Mouse (Mus musculus) CH12.LX (cell line): ENCODE data around the gene Ubap1. TPM values are rescaled to one million over a fixed set of nuclear protein-coding genes. Genes with fewer than 3 reads are reported as not detected.

Experiments
- DNase-seq: peaks from one replicate; pipeline ENCODE4 v3.0.0-alpha.2; 2013; ENCODE audit errors: extremely low read depth
- H3K27ac ChIP-seq: 2 replicates; pipeline ENCODE4 v1.5.1; 2012; ENCODE audit warnings: low read depth, mild to moderate bottlenecking, control low read depth, moderate library complexity; ENCODE audit not compliant: insufficient read depth
- H3K27me3 ChIP-seq: replicated peaks from 2 replicates; pipeline ENCODE3; 2012; ENCODE audit warnings: inconsistent platforms
- H3K36me3 ChIP-seq, 2 experiments: replicated peaks in 1 of 2; 2 replicates each; pipeline versions ENCODE3 to v1.6.1; 2012; ENCODE audit warnings: inconsistent platforms in 1 of 2, low read length in 1 of 2, mild to moderate bottlenecking in 1 of 2, mixed read lengths in 1 of 2, moderate library complexity in 1 of 2; ENCODE audit not compliant: control insufficient read depth in 1 of 2, insufficient read depth in 1 of 2
- H3K4me1 ChIP-seq, 2 experiments: 2 replicates each; pipeline ENCODE4 v1.6.1; 2012; ENCODE audit warnings: inconsistent platforms in 1 of 2, moderate library complexity in 1 of 2; ENCODE audit not compliant: insufficient read depth in 2 of 2, control insufficient read depth in 1 of 2
- H3K4me2 ChIP-seq: 2 replicates; pipeline ENCODE4 v1.6.1; 2012; ENCODE audit warnings: low read depth, mild to moderate bottlenecking, control low read depth; ENCODE audit not compliant: poor library complexity, insufficient read depth, severe bottlenecking
- H3K4me3 ChIP-seq, 3 experiments: fragments of 150-350 bp in 1 of 3; sonication (generic) in 1 of 3; replicated peaks in 1 of 3; 2 replicates each; pipeline versions ENCODE3 to v1.5.1; 2011 to 2012; ENCODE audit warnings: low read depth in 2 of 3, low read length in 2 of 3, mild to moderate bottlenecking in 2 of 3, moderate library complexity in 2 of 3, control low read depth in 1 of 3, improper control_type of control experiment in 1 of 3, inconsistent platforms in 1 of 3, mixed read lengths in 1 of 3; ENCODE audit not compliant: poor library complexity in 1 of 3
- H3K79me2 ChIP-seq: replicated peaks from 2 replicates; pipeline ENCODE4 v1.6.1; 2012; ENCODE audit warnings: mild to moderate bottlenecking, moderate library complexity; ENCODE audit not compliant: control insufficient read depth, poor library complexity, insufficient read depth, severe bottlenecking; ENCODE audit errors: extremely low read depth
- H3K9ac ChIP-seq: 2 replicates; pipeline ENCODE4 v1.6.1; 2012; ENCODE audit warnings: low read depth, mild to moderate bottlenecking, control low read depth, moderate library complexity; ENCODE audit not compliant: insufficient read depth
- H3K9me3 ChIP-seq: replicated peaks from 2 replicates; pipeline ENCODE3; 2012; ENCODE audit warnings: low read length, inconsistent platforms, mixed read lengths
- BHLHE40 ChIP-seq: IDR thresholded peaks from 2 replicates; pipeline ENCODE4 v1.6.1; 2011; ENCODE audit warnings: mild to moderate bottlenecking, low read depth, low read length, improper control_type of control experiment
- CHD1 ChIP-seq: IDR thresholded peaks from 2 replicates; pipeline ENCODE4 v1.6.1; 2012; ENCODE audit warnings: low read depth, low read length, improper control_type of control experiment, inconsistent platforms
- CTCF ChIP-seq, 2 experiments: IDR thresholded peaks in 1 of 2; conservative IDR thresholded peaks in 1 of 2; 2 replicates each; pipeline ENCODE4 v1.5.1; 2011 to 2012; ENCODE audit warnings: low read depth in 2 of 2, low read length in 2 of 2, improper control_type of control experiment in 1 of 2, inconsistent platforms in 1 of 2, mild to moderate bottlenecking in 1 of 2, moderate library complexity in 1 of 2
- E2F4 ChIP-seq: IDR thresholded peaks from 2 replicates; pipeline ENCODE4 v1.6.1; 2011; ENCODE audit warnings: low read depth, low read length, improper control_type of control experiment; ENCODE audit not compliant: insufficient replicate concordance
- ELF1 ChIP-seq: IDR thresholded peaks from 2 replicates; pipeline ENCODE4 v1.6.1; 2014; ENCODE audit warnings: low read depth, mild to moderate bottlenecking, inconsistent platforms, low read length, improper control_type of control experiment
- EP300 ChIP-seq: IDR thresholded peaks from 2 replicates; pipeline ENCODE4 v1.6.1; 2011; ENCODE audit warnings: low read length, improper control_type of control experiment
- GABPA ChIP-seq: IDR thresholded peaks from 2 replicates; pipeline ENCODE4 v1.6.1; 2012; ENCODE audit warnings: low read depth, low read length, improper control_type of control experiment, inconsistent platforms; ENCODE audit not compliant: insufficient replicate concordance
- MAFK ChIP-seq: IDR thresholded peaks from 2 replicates; pipeline ENCODE4 v1.6.1; 2011; ENCODE audit warnings: low read length, improper control_type of control experiment; ENCODE audit not compliant: insufficient replicate concordance
- MAX ChIP-seq: IDR thresholded peaks from 2 replicates; pipeline ENCODE4 v1.6.1; 2011; ENCODE audit warnings: low read length, improper control_type of control experiment
- MAZ ChIP-seq: IDR thresholded peaks from 2 replicates; pipeline ENCODE4 v1.6.1; 2012; ENCODE audit warnings: low read depth, mild to moderate bottlenecking, inconsistent platforms, low read length, improper control_type of control experiment, moderate library complexity
- MEF2A ChIP-seq: IDR thresholded peaks from 2 replicates; pipeline ENCODE4 v1.6.1; 2014; ENCODE audit warnings: low read depth, mild to moderate bottlenecking, inconsistent platforms, low read length, improper control_type of control experiment, borderline replicate concordance
- MXI1 ChIP-seq: IDR thresholded peaks from 2 replicates; pipeline ENCODE4 v1.6.1; 2011; ENCODE audit warnings: mild to moderate bottlenecking, low read depth, low read length, improper control_type of control experiment
- NELFE ChIP-seq: IDR thresholded peaks from 2 replicates; pipeline ENCODE4 v1.6.1; 2011; ENCODE audit warnings: low read depth, low read length, improper control_type of control experiment
- RAD21 ChIP-seq: IDR thresholded peaks from 2 replicates; pipeline ENCODE4 v1.6.1; 2011; ENCODE audit warnings: low read depth, mild to moderate bottlenecking, low read length, improper control_type of control experiment, moderate library complexity
- SMC3 ChIP-seq: IDR thresholded peaks from 2 replicates; pipeline ENCODE4 v1.6.1; 2011; ENCODE audit warnings: low read depth, low read length, improper control_type of control experiment
- TBP ChIP-seq: conservative IDR thresholded peaks from 2 replicates; pipeline ENCODE4 v1.6.1; 2011; ENCODE audit warnings: low read depth, low read length, improper control_type of control experiment
- USF1 ChIP-seq: IDR thresholded peaks from 2 replicates; pipeline ENCODE4 v1.6.1; 2014; ENCODE audit warnings: low read depth, mild to moderate bottlenecking, inconsistent platforms, low read length, improper control_type of control experiment
- dilution Hi-C: fragments of 300-500 bp; cut with MboI; formaldehyde crosslinking; loops from 2 replicates; pipeline ENCODE4 v1.14.3; 2020; ENCODE audit warnings: low sequenced_read_pairs; ENCODE audit not compliant: extremely low pct_unique_long_range_greater_than_20kb, extremely low pct_ligation_motif_present
- in situ Hi-C: fragments of 300-500 bp; cut with MboI; formaldehyde crosslinking; loops from 3 replicates; pipeline ENCODE4 v1.14.3; 2019; ENCODE audit warnings: low sequenced_read_pairs, low pct_ligation_motif_present, low pct_unique_long_range_greater_than_20kb, mixed read lengths
- polyA plus RNA-seq: library from polyadenylated mRNA; unstranded; fragments of >175 nt; gene quantifications from 2 replicates; pipeline ENCODE4 v1.2.1, GENCODE M21; 2012; ENCODE audit warnings: low read depth; ENCODE audit not compliant: insufficient read length
- total RNA-seq, 2 experiments: library from RNA; depleted of rRNA; stranded (reverse); fragments of 300-350 nt in 1 of 2; fragments of >200 nt in 1 of 2; gene quantifications; 2 replicates each; pipeline ENCODE4 v1.2.3; 2012 to 2014

The Ubap1 gene
- total and polyA plus RNA-seq, 3 experiments, result 11.5 to 22.3 (median 17.5) TPM

DNA sequence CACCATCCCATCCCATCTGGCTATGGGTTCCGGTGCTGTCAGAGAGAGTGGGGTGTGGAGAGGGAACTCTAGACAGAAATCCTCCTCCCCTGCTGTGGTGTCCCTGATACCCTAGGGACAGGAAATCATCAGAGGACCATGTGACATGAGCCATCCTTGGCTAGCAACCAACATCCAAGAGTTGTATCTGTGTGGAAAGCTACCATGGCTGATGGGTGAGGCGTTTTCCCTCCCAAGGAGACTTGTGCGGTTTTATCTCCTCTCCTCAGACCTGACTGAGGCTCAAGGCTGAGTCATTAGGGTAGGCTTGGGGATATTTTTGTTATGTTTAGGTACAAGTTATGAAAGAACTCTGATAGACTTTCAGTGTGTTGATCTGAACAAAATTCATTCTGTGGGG, 17.7 kb upstream of the Ubap1 start:
- Histone ChIP-seq H3K4me2 (no peak overlapping the region), H3K9me3 (no peaks in the 10 kb centered on the region), H3K4me1 (peaks cover 7% of the 10 kb centered on the region in 2 experiments), H3K27me3 (no peaks in the 10 kb centered on the region), H3K27ac (no peak overlapping the region), H3K79me2 (no peaks in the 10 kb centered on the region)
- no peak for DNase-seq
- dilution Hi-C loops (no loop called here), in situ Hi-C loops (no loop called here)
- TF ChIP-seq BHLHE40 (no peak), EP300 (no peak), MAX (no peak), E2F4 (no peak), TBP (no peak), GABPA (no peak)
- TF ChIP-seq, all 38 proteins: peak for 0
- Histone ChIP-seq H3K4me3 (no peak overlapping the region), H3K36me3 (no peaks in the 10 kb centered on the region), H3K9ac (no peak overlapping the region)

DNA sequence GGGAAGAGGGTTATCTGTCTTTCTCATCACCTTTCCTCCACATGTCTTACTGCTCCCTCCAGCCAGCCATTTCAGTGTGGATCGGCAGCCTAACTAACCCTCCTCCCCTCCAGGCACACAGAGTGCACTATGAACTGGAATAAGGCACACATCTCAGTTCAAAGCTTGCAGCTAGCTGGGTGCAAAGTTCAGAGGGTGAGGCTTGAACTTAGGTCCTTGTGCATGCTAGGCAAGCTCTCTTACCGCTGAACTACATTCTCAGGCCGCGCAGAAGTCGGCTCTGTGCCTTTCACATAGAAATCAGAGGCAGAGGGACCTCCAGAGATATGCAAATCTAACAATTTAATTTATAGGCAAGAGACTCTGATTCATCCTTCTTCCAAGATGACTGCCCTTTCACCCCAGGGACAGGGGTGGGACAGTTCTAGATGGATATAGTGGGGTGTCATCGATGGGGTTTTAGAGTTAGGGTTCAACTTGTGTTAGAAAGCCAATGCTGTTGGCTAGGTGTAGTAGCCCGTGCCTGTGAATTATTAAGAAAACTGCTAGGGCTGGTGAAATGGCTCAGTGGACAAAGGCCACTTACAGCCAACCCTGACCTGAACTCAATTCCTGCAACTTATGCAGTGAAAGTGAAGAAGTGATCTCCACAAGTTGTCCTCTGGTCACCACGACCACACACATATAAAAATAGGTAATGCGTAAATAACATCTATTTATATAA, 16.9 kb upstream of the Ubap1 start:
- in situ Hi-C loops, result no loop called here
- no peak overlapping the region for H3K4me2 ChIP-seq
- dilution Hi-C loops, result no loop called here
- H3K36me3 ChIP-seq, result no peaks in the 10 kb centered on the region
- DNase-seq, result no peak
- no peak overlapping the region for H3K4me3 ChIP-seq
- H3K27ac ChIP-seq, result no peak overlapping the region
- H3K9ac ChIP-seq, result no peak overlapping the region
- H3K4me1 ChIP-seq, result peaks cover 7% of the 10 kb centered on the region in 2 experiments
- no peak for TF ChIP-seq NELFE
- TF ChIP-seq SMC3, result no peak
- no peak for TF ChIP-seq MEF2A
- TF ChIP-seq E2F4, result no peak
- no peak for TF ChIP-seq BHLHE40
- no peak for TF ChIP-seq MAZ
- TF ChIP-seq MXI1, result no peak
- no peak for TF ChIP-seq RAD21
- TF ChIP-seq CHD1, result no peak
- no peak for TF ChIP-seq ELF1
- TF ChIP-seq USF1, result no peak
- TF ChIP-seq MAFK, result no peak
- TF ChIP-seq CTCF (conservative IDR thresholded peaks at IDR 0.05 in 1 of 2, IDR thresholded peaks at IDR 0.05 in 1 of 2; ENCODE audit: low read depth in 2 of 2, low read length in 2 of 2), result no peak
- no peaks in the 10 kb centered on the region for H3K9me3 ChIP-seq
- H3K79me2 ChIP-seq, result no peaks in the 10 kb centered on the region
- H3K27me3 ChIP-seq, result no peaks in the 10 kb centered on the region
